Mouse (Mus musculus) cerebellum, adult 8-10 months (tissue): ENCODE measurements at regions not wholly inside any gene's neighbourhood (a gene's known extent, or its start where the extent isn't known, plus 50 kb on each side); places are given as distances from the start of the nearest gene placed in this dataset.

Source experiments
- DNase-seq: peaks from one replicate; pipeline ENCODE4 v3.0.0; 2022

DNA sequence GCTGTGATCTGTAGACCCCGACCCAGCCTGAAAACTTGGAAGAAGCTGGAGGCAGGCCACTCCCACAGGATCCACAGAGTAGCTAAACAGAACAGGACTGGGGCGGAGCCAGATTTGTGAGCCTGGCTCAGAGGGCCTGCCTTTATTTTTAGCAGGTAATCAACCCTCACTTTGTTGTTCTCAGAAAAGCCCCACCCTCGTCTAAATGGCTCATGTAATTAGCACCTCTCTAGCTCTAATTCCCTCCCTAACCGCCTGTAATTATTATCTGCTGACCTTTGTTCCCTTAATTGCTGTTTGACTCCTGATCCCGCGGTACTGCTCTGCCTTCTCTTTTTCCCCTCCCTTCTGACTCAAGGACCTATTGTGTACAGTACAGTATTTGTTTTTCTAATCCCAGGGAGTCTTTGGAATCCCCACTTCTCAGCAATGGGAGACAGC lies 95.6 kb upstream of the Bdnf start:
- no peak for DNase-seq

DNA sequence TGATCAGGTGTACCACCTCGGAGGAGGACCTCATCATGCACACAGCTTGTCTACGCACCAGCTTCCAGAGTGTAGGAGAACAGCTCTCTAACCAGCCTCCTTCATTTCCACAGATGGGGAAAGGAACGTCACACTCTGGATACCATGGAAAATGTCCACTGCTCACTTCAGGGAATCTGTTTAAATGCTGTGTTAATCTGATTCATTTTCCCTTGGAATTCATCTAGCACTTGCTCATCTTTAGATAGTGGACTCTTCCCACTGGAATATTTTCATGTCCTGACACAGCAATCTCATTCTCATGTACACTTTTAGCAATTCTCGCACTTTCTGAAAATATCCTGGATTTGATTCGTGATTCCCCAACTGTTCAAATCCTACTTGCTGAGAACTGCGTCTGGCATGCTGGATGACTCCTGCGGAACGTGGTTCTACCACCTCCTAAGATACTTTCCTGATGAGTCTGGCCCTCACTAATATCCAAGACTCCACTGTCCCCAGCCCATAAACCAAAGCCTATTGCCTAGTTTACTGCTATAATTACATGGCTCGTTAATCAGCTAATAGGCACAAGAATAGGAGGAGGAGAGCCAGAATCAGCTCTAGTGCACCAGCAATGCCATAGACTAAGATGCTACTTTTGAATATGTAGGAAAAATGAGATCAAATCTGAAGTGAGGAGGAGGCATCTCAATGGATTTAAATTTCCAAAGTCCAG lies 56.0 kb upstream of the Bdnf start:
- no peak for DNase-seq

DNA sequence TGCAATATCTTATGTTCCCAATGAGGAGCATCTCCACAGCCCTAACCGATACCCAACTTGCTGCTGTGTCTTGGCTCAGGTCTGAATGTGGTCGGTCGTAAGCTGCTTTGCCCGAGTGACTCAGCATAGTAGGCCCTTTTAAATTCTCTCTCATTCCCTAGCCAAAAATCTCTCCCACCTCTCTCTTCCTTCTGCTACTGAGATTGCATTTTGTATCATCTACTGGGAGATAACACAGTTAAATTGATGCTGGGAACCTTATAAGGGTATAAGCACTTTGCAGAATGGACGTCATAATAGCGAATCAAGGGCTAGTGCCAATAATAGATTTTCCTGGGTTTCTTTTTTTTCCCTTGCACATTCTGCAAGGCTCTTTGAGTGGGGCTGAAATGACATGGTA lies 54.8 kb upstream of the Bdnf start:
- DNase-seq = no peak

DNA sequence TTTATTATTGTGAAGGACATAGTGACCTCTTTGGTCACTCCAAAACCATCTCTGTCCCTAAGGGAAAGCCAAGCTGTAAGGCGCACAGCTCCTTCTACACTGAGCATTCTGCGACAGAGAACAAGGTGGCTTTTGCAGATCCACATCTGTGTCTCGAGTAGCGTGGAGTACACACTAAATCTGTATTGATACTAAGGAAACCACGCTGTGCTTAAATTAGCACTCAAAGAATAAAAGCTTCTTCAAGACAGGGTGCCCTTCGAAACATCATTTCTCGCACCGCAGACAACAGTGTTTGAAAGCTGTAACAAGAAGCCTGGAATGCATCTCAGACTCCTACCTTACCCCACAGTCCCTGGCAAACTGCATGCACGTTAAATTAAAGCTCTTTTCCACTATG lies 52.9 kb upstream of the Bdnf start:
- no peak for DNase-seq
